Mouse (Mus musculus) lung, embryonic 15.5 days (tissue): ENCODE data around the gene Stat5a. TPM values are rescaled to one million over a fixed set of nuclear protein-coding genes. Genes with fewer than 3 reads are reported as not detected.
A peak's percentile ranks its signal among the peaks of the same experiment; 100 is the strongest.

Experiments
- ATAC-seq: fragments of 200-750 bp; cut with Nextera tagmentation; 2 replicates; pipeline ENCODE4 v1.8.0; 2017; ENCODE audit warnings: moderate number of reproducible peaks, borderline replicate concordance; ENCODE audit not compliant: low FRiP score, low TSS enrichment; ENCODE audit errors: extremely low read depth
- H3K27ac ChIP-seq: fragments of 300-500 bp; sonication (generic); 2 replicates; pipeline ENCODE4 v1.5.1; 2015; ENCODE audit warnings: moderate library complexity, mild to moderate bottlenecking, inconsistent platforms
- H3K27me3 ChIP-seq: fragments of 300-500 bp; sonication (generic); 2 replicates; pipeline ENCODE4 v1.6.1; 2015; ENCODE audit warnings: inconsistent platforms
- H3K36me3 ChIP-seq: fragments of 300-500 bp; sonication (generic); 2 replicates; pipeline ENCODE4 v1.6.1; 2015; ENCODE audit warnings: inconsistent platforms
- H3K4me1 ChIP-seq: fragments of 300-500 bp; sonication (generic); 2 replicates; pipeline ENCODE4 v1.6.1; 2015; ENCODE audit warnings: inconsistent platforms
- H3K4me2 ChIP-seq: fragments of 300-500 bp; sonication (generic); 2 replicates; pipeline ENCODE4 v1.6.1; 2015; ENCODE audit warnings: inconsistent platforms, mild to moderate bottlenecking, moderate library complexity
- H3K4me3 ChIP-seq: fragments of 300-500 bp; sonication (generic); 2 replicates; pipeline ENCODE4 v1.5.1; 2015; ENCODE audit warnings: mild to moderate bottlenecking, inconsistent platforms
- H3K9ac ChIP-seq: fragments of 300-500 bp; sonication (generic); 2 replicates; pipeline ENCODE4 v1.6.1; 2015; ENCODE audit warnings: inconsistent platforms
- H3K9me3 ChIP-seq: fragments of 300-500 bp; sonication (generic); 2 replicates; pipeline ENCODE4 v1.6.1; 2016; ENCODE audit warnings: inconsistent platforms
- WGBS: fragments of 180-500 bp; shearing (Covaris S2); methylation state at CpG from one replicate; pipeline ENCODE4 v1.1.7; 2015; 5-methylcytosine and 5-hydroxymethylcytosine counted together
- polyA plus RNA-seq: library from polyadenylated mRNA; unstranded; fragments of >200 nt; fragmentation: Nextera tagmentation; extraction: Ambion mirVana; gene quantifications from 2 replicates; pipeline ENCODE4 v1.2.1, GENCODE M21; 2015

Stat5a gene
- polyA plus RNA-seq, 1 experiment from 2014 or later = 9.5 TPM

DNA sequence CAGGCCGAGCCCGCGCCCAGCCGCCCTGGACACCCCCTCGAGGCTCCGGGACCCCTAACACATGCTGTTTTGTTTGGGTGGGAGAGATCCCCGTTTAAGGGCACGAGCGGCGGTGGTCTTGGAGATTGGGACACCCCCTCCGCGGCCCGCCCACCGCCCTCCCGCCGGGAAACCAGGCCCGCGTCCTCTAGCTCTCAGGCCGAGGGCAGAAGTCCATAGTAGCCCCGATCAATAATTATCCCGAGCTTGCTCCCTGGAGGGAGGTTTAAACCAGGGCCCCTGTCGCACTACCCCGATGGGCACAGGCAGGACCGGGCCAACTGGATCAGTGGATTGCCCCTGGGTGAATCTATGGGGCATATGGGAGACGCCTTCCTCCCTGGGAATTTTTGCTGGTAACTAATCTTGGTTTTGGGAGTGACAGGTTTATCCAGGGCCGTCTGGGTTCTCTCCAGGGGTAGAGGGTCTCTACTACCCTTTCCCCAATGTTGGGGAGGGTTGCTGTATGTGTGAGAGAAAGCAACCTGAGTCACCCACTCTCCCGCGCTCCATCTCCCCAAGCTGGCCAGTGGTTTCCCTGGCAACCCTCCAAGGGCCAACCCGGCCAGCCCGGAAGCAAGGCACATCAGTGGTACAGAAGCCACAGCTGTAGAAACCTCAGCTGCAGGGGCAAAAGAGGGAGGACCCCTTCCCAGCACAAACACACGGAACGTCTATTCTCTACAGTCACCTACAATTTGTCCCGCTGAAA is 8.2 kb upstream of the Stat5a start:
- H3K9ac ChIP-seq = peak overlapping the region; percentile 92
- H3K4me3 ChIP-seq = peak overlapping the region; percentile 89
- H3K27me3 ChIP-seq = peaks cover 24% of the 10 kb centered on the region; the same call in 1 of the 2 replicates
- peak overlapping the region; percentile 87 for H3K4me2 ChIP-seq
- H3K36me3 ChIP-seq = no peaks in the 10 kb centered on the region
- peak overlapping the region; percentile 80 for H3K27ac ChIP-seq
- WGBS = 2% methylated on average over 33 of the region's 33 CpGs
- H3K9me3 ChIP-seq = no peaks in the 10 kb centered on the region
- H3K4me1 ChIP-seq = peaks cover 24% of the 10 kb centered on the region
- peak; percentile 40; the same call in 1 of the 2 replicates for ATAC-seq

DNA sequence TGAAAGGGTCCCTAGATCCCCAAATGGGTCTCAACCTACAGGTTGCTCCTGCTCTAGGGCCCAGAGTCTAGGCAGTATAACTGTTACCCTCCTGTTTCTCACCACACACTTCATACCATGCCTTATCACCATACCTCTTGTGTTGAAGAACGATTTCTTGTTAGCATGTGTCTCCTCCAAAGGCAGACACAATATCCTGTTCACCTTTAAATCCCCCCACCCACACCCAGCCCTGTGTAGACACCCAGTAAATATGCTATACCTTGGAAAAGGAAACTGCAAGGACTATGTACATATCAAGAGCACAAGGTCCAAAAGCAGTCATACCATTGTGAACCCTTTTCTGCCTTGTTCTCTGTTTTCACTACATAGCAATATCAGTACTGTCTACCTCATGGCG is 7.1 kb upstream of the Stat5a start:
- peaks cover 27% of the 10 kb centered on the region; the same call in 1 of the 2 replicates for H3K27me3 ChIP-seq
- H3K9ac ChIP-seq = no peak overlapping the region
- 84% methylated on average over 2 of the region's 2 CpGs for WGBS
- H3K9me3 ChIP-seq = no peaks in the 10 kb centered on the region
- H3K4me1 ChIP-seq = peaks cover 24% of the 10 kb centered on the region
- no peak overlapping the region for H3K4me2 ChIP-seq
- no peak overlapping the region for H3K4me3 ChIP-seq
- no peak overlapping the region for H3K27ac ChIP-seq
- ATAC-seq = no peak
- H3K36me3 ChIP-seq = no peaks in the 10 kb centered on the region

DNA sequence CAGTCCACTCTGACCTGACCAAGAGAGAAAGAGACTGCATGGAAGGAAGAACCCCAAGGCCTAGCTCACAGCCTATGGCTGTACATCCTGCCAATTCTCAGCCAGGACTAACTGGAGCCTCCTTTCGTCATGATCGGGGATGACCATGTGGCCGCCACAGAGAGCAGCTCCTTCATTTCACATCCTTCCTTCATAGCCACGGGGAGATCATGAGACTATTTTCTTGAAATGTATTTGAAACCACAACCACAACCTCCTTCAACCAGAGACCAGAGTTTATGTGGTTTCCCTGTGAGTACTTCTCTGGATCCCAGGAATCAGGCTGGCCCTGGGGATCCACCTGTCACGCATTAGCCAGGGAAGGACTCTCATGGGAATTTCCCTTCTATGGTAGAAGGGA is 6.1 kb upstream of the Stat5a start:
- ATAC-seq = no peak
- Histone ChIP-seq H3K4me2 (no peak overlapping the region), H3K9me3 (no peaks in the 10 kb centered on the region), H3K9ac (no peak overlapping the region), H3K36me3 (no peaks in the 10 kb centered on the region), H3K4me1 (peaks cover 23% of the 10 kb centered on the region), H3K27ac (no peak overlapping the region), H3K27me3 (peaks cover 27% of the 10 kb centered on the region; the same call in 1 of the 2 replicates), H3K4me3 (no peak overlapping the region)
- WGBS = 68% methylated on average over 5 of the region's 5 CpGs

DNA sequence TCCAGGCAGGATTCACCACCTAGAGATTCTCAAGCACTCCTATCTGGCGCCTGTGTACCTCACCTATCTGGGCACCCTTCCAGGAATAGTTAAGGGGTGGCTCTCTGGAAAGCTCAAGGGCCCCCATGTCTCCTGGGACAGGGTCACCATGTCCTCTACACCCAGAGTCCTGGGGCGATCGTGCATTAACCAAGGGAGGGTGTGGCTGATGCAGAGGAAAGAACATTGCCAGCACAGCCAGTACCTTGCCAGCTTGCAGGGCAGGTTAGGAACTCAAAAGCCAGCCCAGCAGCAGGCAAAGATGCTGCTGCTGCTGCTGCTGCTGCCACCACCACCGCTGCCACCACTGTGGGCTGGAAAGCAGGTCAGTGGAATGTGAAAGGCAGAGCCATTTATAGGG is 4.9 kb upstream of the Stat5a start:
- no peak overlapping the region for H3K4me2 ChIP-seq
- H3K36me3 ChIP-seq = no peaks in the 10 kb centered on the region
- 39% methylated on average over 4 of the region's 4 CpGs for WGBS
- H3K27me3 ChIP-seq = peaks cover 27% of the 10 kb centered on the region
- no peaks in the 10 kb centered on the region for H3K9me3 ChIP-seq
- no peak overlapping the region for H3K9ac ChIP-seq
- H3K4me3 ChIP-seq = no peak overlapping the region
- H3K27ac ChIP-seq = no peak overlapping the region
- H3K4me1 ChIP-seq = peaks cover 13% of the 10 kb centered on the region
- no peak for ATAC-seq

DNA sequence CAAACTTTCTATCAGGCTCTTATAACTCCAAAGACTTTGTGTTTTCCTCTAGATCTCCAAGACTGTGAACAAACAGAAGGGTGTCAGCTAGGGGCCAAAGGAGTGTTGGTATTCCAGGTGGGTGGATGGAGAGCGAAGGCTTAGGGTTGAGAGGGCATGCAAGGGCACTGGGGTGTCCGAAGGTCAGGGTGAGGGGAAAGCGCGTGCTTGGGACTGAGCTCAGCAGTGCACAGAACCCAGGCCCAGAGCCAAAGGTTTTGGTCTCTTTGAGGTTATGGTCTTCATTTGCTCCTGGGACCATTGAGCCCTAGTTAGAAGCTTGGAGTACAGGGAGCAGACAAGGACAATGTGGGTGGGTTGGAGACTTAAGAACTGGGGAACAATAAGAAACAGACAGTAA is 4.0 kb upstream of the Stat5a start:
- no peaks in the 10 kb centered on the region for H3K36me3 ChIP-seq
- no peaks in the 10 kb centered on the region for H3K9me3 ChIP-seq
- WGBS = 85% methylated on average over 4 of the region's 4 CpGs
- no peak overlapping the region for H3K4me3 ChIP-seq
- ATAC-seq = no peak
- no peak overlapping the region for H3K9ac ChIP-seq
- no peak overlapping the region for H3K4me2 ChIP-seq
- H3K27me3 ChIP-seq = peaks cover 27% of the 10 kb centered on the region
- no peak overlapping the region for H3K27ac ChIP-seq
- H3K4me1 ChIP-seq = peaks cover 18% of the 10 kb centered on the region

DNA sequence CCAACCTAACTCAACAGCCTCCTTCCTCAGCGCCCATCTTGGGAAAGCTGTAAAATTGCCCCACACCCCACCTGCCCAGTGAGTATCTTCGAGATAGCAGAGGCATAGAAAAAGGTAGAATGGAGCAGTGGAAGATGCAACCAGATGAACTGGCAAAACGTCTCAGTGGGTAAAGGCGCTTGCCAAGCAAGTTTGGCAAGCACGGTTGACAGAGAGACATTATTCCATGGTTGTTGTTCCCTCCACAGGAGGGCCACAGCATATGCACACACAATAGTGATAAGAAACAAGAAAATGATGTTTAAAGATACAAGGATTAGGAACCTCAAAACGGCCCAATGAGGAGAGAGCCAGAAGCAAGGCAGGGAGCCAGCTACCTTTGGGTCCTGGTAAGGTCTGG is 1.2 kb upstream of the Stat5a start:
- Histone ChIP-seq H3K4me3 (no peak overlapping the region), H3K27ac (no peak overlapping the region), H3K36me3 (no peaks in the 10 kb centered on the region), H3K4me1 (peaks cover 18% of the 10 kb centered on the region), H3K9me3 (no peaks in the 10 kb centered on the region), H3K27me3 (peaks cover 31% of the 10 kb centered on the region), H3K4me2 (no peak overlapping the region), H3K9ac (no peak overlapping the region)
- ATAC-seq = no peak
- 55% methylated on average over 6 of the region's 6 CpGs for WGBS

DNA sequence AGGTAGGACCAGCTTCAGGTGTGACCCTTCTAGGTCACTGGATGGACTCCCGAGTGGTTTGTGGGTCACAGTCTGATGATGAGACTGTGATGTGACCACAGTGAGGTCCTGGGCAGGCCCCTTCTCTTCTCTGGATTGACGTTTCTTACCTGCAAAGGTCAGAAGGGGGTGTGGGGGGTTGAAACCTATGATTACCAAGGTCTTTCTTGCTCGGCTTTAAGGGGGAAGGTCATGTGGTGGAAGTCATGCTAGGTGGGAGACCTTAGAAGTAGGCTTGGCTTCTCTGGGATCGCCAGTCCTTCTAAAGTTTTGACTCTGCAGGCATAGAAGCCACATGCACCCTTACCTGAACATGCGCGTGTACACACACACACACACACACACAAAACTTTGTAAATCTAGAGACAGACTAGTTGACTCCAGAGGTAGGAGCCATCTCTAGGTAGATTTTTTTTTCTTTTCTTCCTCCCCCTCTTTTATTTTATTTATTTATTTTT is 476 bp downstream of the Stat5a start:
- peak overlapping the region; percentile 69 for H3K4me2 ChIP-seq
- no peak for ATAC-seq
- H3K9me3 ChIP-seq = no peaks in the 10 kb centered on the region
- WGBS = 57% methylated on average over 6 of the region's 6 CpGs
- H3K36me3 ChIP-seq = no peaks in the 10 kb centered on the region
- H3K4me1 ChIP-seq = peaks cover 18% of the 10 kb centered on the region
- peak overlapping the region; percentile 54 for H3K4me3 ChIP-seq
- 0 out of 2 replicates have a peak overlapping the region, but pooled peaks have one; percentile 4 for H3K27ac ChIP-seq
- H3K9ac ChIP-seq = no peak overlapping the region
- peaks cover 18% of the 10 kb centered on the region for H3K27me3 ChIP-seq

DNA sequence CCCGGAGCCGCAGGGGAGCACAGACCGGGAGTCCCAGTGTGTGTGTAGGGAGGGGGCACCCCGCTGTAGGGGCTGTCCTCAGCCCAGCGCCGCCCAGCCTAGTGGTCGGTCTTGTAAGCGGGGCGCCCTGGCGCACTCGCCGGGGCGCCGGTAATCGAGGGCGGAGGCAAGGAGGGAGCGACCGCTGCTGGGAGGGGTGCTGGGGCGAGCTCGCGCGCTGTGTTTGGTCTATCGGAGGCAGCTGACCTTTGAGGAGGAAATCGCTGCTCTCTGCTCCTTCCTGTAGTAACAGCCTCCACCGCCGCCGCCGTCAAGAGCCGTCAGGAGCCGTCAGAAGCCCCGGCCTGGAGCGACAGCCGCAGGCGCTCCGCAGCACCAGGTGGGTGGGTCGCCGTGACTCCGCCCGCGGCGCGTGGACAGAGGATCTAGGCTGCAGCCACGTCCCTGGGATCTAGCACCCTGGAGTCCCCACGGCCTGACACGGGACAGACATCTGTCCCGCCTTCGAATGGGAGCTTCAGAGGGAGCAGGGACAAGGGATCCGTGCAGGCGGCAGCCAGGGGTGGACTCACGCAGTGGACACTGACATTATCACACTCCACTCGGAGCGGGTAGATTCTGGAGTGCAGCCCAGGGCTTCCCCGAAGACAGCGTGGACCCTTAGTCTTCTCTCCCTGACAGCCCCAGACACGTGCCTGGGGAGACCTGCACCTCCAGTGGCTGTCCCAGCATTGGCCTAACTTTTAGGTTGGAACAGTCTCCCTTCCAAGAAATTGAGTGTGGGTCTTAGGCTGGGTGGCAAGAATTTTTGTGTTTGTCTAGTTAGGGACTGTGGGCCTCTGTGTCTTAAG is 1.3 kb downstream of the Stat5a start:
- Histone ChIP-seq H3K27me3 (peaks cover 12% of the 10 kb centered on the region), H3K9me3 (no peaks in the 10 kb centered on the region), H3K4me3 (peak overlapping the region; percentile 54), H3K36me3 (no peaks in the 10 kb centered on the region), H3K4me2 (peak overlapping the region; percentile 69), H3K9ac (peak overlapping the region; percentile 44), H3K27ac (peak overlapping the region; percentile 63), H3K4me1 (peaks cover 18% of the 10 kb centered on the region)
- under 1% methylated on average over 55 of the region's 55 CpGs for WGBS
- ATAC-seq = peak; percentile 91

DNA sequence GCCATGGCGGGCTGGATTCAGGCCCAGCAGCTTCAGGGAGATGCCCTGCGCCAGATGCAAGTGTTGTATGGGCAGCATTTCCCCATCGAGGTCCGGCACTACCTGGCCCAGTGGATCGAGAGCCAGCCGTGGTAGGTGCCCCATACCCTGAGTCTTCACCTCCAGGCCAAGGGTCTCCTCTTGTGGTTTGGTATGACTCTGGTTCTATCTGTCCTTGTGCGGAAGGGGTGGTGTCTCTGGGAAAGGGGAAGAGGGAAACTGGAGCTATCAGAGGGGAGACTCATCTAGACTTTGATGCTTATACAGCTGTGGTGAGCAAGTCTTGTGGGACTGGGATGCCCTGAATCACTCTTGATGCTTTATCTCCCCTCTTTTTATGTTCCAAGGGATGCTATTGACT is 2.2 kb downstream of the Stat5a start:
- WGBS = 83% methylated on average over 7 of the region's 7 CpGs
- Histone ChIP-seq H3K4me3 (no peak overlapping the region), H3K9me3 (no peaks in the 10 kb centered on the region), H3K27me3 (peaks cover 11% of the 10 kb centered on the region), H3K36me3 (no peaks in the 10 kb centered on the region), H3K4me1 (peaks cover 18% of the 10 kb centered on the region), H3K9ac (peak overlapping the region; percentile 44; the same call in 1 of the 2 replicates), H3K4me2 (peak overlapping the region; percentile 69), H3K27ac (no peak overlapping the region)
- no peak for ATAC-seq

DNA sequence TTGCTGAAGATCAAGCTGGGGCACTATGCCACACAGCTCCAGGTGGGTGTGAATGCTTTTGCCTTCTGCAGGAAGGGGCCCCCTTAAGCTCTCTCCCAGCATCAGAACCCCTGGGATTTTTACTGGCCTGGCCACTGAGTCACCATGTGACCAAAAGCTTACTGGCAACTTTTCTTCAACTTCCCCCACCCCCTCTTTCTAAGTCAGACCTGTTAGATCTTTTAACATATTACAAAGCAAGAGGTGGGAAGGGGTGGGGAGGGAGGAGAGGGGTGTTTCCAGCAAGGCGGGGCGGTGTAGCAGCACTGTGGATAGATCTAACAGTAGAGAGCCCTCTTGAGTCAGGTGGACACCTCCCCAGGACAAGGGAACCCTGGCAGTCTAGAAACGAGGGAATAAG is 2.7 kb downstream of the Stat5a start:
- H3K27ac ChIP-seq = no peak overlapping the region
- peaks cover 18% of the 10 kb centered on the region for H3K4me1 ChIP-seq
- H3K9me3 ChIP-seq = no peaks in the 10 kb centered on the region
- H3K27me3 ChIP-seq = peaks cover 8% of the 10 kb centered on the region
- H3K9ac ChIP-seq = no peak overlapping the region
- no peaks in the 10 kb centered on the region for H3K36me3 ChIP-seq
- H3K4me2 ChIP-seq = 0 out of 2 replicates have a peak overlapping the region, but pooled peaks have one; percentile 69
- ATAC-seq = no peak
- H3K4me3 ChIP-seq = no peak overlapping the region
- 39% methylated on average over 3 of the region's 3 CpGs for WGBS

DNA sequence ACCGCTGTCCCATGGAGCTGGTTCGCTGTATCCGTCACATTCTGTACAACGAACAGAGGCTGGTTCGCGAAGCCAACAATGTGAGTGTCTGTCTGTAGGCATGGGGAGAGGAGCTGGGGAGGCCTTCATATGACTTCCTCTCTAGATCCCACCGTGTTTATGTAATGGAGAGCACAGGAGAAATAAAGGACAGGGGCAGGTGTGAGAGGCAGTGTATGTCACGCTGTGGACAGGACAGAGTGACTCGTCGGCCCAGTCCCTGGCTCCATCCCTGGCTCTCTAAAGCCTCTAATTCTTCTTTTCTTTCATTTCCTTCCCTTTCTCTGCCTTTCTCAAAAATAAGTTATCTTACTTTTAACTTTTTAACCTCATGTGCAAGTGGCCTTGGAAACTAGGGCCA is 4.0 kb downstream of the Stat5a start:
- Histone ChIP-seq H3K36me3 (no peaks in the 10 kb centered on the region), H3K9me3 (no peaks in the 10 kb centered on the region), H3K4me3 (no peak overlapping the region), H3K27ac (no peak overlapping the region), H3K4me1 (peaks cover 18% of the 10 kb centered on the region), H3K4me2 (no peak overlapping the region), H3K27me3 (peaks cover 8% of the 10 kb centered on the region), H3K9ac (no peak overlapping the region)
- 83% methylated on average over 10 of the region's 10 CpGs for WGBS
- ATAC-seq = no peak

DNA sequence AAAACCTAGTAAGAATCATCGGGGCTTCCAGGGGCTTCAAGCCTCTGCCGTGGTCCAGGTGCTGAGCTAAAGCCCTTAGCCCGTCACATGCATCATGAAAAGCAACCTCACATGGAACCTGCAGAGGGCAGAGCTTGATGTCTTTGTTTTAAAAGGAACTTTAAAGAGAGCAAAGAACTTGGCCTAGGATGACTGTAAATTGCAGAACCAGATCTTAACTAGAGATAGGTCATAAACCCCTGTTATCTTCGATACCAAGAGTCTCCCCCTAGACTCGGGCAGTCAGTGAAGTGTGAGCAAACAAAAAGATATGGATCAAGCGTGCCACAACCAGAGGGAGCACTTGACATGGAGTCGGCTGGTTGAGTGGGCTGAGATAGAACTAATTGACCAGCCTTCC is 6.5 kb downstream of the Stat5a start:
- peaks cover 8% of the 10 kb centered on the region; the same call in 1 of the 2 replicates for H3K27me3 ChIP-seq
- no peaks in the 10 kb centered on the region for H3K9me3 ChIP-seq
- 56% methylated on average over 7 of the region's 7 CpGs for WGBS
- H3K4me3 ChIP-seq = no peak overlapping the region
- H3K4me1 ChIP-seq = peaks cover 7% of the 10 kb centered on the region
- H3K27ac ChIP-seq = no peak overlapping the region
- no peaks in the 10 kb centered on the region for H3K36me3 ChIP-seq
- no peak for ATAC-seq
- H3K4me2 ChIP-seq = no peak overlapping the region
- H3K9ac ChIP-seq = no peak overlapping the region
